Mouse (Mus musculus) midbrain, embryonic 11.5 days (tissue): ENCODE measurements around the gene Il3ra. TPM values are rescaled to one million over a fixed set of nuclear protein-coding genes. Genes with fewer than 3 reads are reported as not detected.

ENCODE experiments used
- ATAC-seq: fragments of 200-750 bp; cut with Nextera tagmentation; 2 replicates; pipeline ENCODE4 v1.8.0; 2017; ENCODE audit warnings: moderate TSS enrichment, moderate library complexity; ENCODE audit not compliant: low FRiP score
- DNase-seq: peaks from one replicate; pipeline ENCODE4 v3.0.0; 2015; ENCODE audit warnings: low spot score; ENCODE audit errors: missing footprints
- H3K27ac ChIP-seq: fragments of 300-500 bp; sonication (generic); 2 replicates; pipeline ENCODE4 v1.5.1; 2014; ENCODE audit warnings: low read depth, low read length
- H3K27me3 ChIP-seq: fragments of 300-500 bp; sonication (generic); 2 replicates; pipeline ENCODE4 v1.6.1; 2014; ENCODE audit warnings: mild to moderate bottlenecking, low read length, moderate library complexity, mixed read lengths; ENCODE audit not compliant: control insufficient read depth, insufficient read depth
- H3K36me3 ChIP-seq: fragments of 300-500 bp; sonication (generic); 2 replicates; pipeline ENCODE4 v1.6.1; 2014; ENCODE audit warnings: mild to moderate bottlenecking, low read length, moderate library complexity, mixed read lengths; ENCODE audit not compliant: control insufficient read depth, insufficient read depth
- H3K4me1 ChIP-seq: fragments of 300-500 bp; sonication (generic); 2 replicates; pipeline ENCODE4 v1.6.1; 2014; ENCODE audit warnings: low read length; ENCODE audit not compliant: control insufficient read depth, insufficient read depth
- H3K4me2 ChIP-seq: fragments of 300-500 bp; sonication (generic); 2 replicates; pipeline ENCODE4 v1.6.1; 2014; ENCODE audit warnings: mild to moderate bottlenecking, moderate library complexity
- H3K4me3 ChIP-seq: fragments of 300-500 bp; sonication (generic); 2 replicates; pipeline ENCODE4 v1.5.1; 2014; ENCODE audit warnings: low read depth, low read length
- H3K9ac ChIP-seq: fragments of 300-500 bp; sonication (generic); 2 replicates; pipeline ENCODE4 v1.6.1; 2014; ENCODE audit warnings: low read length
- H3K9me3 ChIP-seq: fragments of 300-500 bp; sonication (generic); 2 replicates; pipeline ENCODE4 v1.6.1; 2016; ENCODE audit warnings: low read length; ENCODE audit not compliant: control insufficient read depth
- WGBS: fragments of 180-500 bp; shearing (Covaris S2); extraction: QIAGEN DNeasy Blood & Tissue Kit; methylation state at CpG from one replicate; pipeline ENCODE4 v1.1.7; 2014; 5-methylcytosine and 5-hydroxymethylcytosine counted together
- polyA plus RNA-seq: library from polyadenylated mRNA; unstranded; fragments of >200 nt; fragmentation: Nextera tagmentation; extraction: Ambion mirVana; gene quantifications from 2 replicates; pipeline ENCODE4 v1.2.1, GENCODE M21; 2014

Il3ra gene
- polyA plus RNA-seq, 1 experiment from 2014 or later, result 2.7 TPM

DNA sequence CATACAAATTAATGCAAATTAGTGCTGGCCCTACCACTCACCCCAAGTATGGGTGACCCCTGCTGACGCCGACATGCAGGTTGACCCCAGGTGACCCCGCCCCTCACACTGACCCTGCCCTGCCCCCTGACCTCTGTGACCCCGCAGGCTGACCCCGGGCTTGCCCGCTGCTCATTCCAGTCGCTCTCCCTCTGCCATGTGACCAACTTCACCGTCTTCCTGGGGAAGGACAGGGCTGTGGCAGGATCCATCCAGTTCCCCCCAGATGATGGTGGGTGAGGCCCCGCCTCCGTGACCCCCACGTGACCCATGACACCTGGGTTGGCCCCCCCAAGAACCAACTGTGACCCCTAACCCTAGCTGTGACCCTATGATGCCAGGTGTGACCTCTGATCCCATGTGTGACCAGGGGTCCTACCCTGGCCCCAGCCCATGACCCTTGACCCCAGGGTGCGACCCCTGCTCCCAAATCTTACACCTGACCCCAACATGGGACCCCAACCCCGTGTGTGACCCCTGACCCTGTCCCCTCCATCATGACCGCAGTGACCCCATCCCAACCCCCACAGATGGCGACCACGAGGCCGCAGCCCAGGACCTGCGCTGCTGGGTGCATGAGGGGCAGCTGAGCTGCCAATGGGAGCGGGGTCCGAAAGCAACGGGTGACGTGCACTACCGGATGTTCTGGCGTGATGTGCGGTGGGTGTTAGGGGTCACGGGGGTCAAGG, 2.8 kb downstream of the Il3ra start:
- no peak overlapping the region for H3K9ac ChIP-seq
- no peak overlapping the region for H3K4me3 ChIP-seq
- WGBS, result 97% methylated on average over 26 of the region's 26 CpGs
- no peaks in the 10 kb centered on the region; the same call in 1 of the 2 replicates for H3K4me1 ChIP-seq
- no peak overlapping the region for H3K4me2 ChIP-seq
- no peak overlapping the region for H3K27ac ChIP-seq
- H3K36me3 ChIP-seq, result 0 out of 2 replicates have a peak, but pooled peaks cover 2% of the 10 kb centered on the region
- DNase-seq, result no peak
- no peaks in the 10 kb centered on the region for H3K27me3 ChIP-seq
- no peak for ATAC-seq
- peaks cover 60% of the 10 kb centered on the region for H3K9me3 ChIP-seq

DNA sequence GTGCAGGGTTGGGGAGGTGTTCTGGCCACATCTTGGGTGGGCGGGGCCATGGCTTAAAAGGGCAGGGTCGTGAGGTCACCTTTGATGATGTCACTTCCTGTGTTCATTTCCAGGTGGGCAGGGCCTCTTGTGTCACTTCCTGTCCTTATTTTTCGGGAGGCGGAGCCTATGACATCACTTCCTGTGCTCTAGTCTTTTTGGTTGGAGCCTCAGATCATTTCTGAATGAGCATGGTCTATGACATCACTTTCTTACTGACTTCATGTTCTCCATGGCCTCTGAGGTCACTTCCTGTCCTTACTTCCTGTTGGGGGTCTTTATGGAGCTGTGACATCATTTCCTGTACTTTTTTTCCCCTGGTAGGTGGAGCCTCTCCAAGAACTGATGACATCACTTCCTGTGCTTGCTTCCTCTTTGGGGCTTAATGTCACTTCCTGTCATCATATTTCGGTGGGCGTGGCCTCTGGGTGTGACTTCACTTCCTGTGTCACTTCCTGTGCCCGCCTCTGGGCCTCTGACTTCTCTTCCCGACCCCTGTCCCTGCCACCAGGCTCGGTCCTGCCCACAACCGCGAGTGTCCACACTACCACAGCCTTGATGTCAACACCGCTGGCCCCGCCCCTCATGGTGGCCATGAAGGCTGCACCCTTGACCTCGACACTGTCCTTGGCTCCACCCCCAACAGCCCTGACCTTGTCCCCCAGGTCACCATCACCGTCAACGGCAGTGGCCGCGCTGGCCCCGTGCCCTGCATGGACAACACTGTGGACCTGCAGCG, 3.6 kb downstream of the Il3ra start:
- 96% methylated on average over 20 of the region's 20 CpGs for WGBS

DNA sequence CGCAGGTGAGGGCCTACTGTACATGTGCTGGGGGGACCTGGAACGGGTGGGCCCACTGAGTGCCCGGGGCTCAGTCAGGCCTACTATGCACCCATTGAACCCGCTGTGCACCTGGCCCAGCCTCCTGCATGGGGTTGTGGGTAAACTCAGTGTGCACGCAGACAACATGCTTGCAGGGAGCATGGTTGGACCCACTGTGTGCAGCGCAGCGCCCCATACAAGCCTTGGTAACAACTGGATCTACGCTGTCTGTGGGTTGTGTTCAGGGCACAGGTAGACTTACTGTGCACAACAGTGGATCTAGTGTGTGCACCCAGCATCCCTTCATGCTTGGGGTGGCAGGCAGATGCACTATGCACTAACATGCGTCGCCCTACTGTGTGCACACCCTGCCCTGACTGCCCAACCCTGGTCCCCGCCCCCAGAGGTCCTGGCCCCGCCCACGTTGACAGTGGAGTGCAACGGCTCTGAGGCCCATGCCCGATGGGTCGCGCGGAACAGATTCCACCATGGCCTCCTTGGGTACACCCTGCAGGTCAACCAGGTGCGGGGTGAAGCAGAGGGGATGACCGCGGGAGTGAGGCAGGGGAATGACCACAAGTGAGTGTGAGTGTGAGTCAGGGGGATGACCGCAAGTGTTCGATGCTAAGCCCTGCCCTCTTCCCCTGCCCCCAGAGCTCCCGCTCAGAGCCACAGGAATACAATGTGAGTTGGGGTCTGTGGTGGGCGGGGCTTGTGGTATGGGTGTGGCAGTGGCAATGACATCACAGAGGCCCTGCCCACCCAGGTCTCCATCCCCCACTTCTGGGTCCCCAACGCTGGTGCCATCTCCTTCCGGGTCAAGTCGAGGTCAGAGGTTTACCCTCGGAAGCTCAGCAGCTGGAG, 4.4 kb downstream of the Il3ra start:
- H3K4me2 ChIP-seq, result no peak overlapping the region
- H3K27ac ChIP-seq, result no peak overlapping the region
- no peaks in the 10 kb centered on the region; the same call in 1 of the 2 replicates for H3K4me1 ChIP-seq
- H3K4me3 ChIP-seq, result no peak overlapping the region
- 94% methylated on average over 29 of the region's 29 CpGs for WGBS
- ATAC-seq, result no peak
- DNase-seq, result no peak
- H3K9me3 ChIP-seq, result peaks cover 69% of the 10 kb centered on the region
- 0 out of 2 replicates have a peak, but pooled peaks cover 2% of the 10 kb centered on the region for H3K36me3 ChIP-seq
- no peaks in the 10 kb centered on the region for H3K27me3 ChIP-seq
- no peak overlapping the region for H3K9ac ChIP-seq

More for the DNA sequence above, 3.6 kb downstream of the Il3ra start:
- peak; percentile 85 for DNase-seq
- Histone ChIP-seq H3K4me3 (no peak overlapping the region), H3K9me3 (peaks cover 65% of the 10 kb centered on the region), H3K9ac (no peak overlapping the region), H3K27ac (no peak overlapping the region), H3K36me3 (0 out of 2 replicates have a peak, but pooled peaks cover 2% of the 10 kb centered on the region), H3K27me3 (no peaks in the 10 kb centered on the region), H3K4me2 (no peak overlapping the region), H3K4me1 (no peaks in the 10 kb centered on the region; the same call in 1 of the 2 replicates)
- no peak for ATAC-seq

DNA sequence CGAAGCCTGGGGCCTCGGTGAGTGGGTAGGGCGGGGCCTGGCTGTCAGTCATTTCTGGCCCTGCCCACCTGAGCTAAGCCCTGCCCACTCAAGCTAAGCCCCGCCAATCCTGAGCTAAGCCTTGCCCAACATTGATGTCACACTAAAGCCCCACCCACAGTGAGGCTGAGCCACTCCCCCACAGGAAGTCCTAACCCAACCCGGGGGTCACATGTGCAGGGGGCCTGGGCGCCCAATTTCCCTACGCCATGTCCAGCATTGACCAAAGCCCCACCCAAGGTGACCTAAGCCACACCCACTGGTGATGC, 5.0 kb downstream of the Il3ra start:
- Histone ChIP-seq H3K36me3 (0 out of 2 replicates have a peak, but pooled peaks cover 2% of the 10 kb centered on the region), H3K9me3 (peaks cover 69% of the 10 kb centered on the region), H3K4me2 (no peak overlapping the region), H3K4me1 (no peaks in the 10 kb centered on the region; the same call in 1 of the 2 replicates), H3K27ac (no peak overlapping the region), H3K9ac (no peak overlapping the region), H3K4me3 (no peak overlapping the region), H3K27me3 (no peaks in the 10 kb centered on the region)
- DNase-seq, result no peak
- no peak for ATAC-seq
- over 99% methylated on average over 7 of the region's 7 CpGs for WGBS

DNA sequence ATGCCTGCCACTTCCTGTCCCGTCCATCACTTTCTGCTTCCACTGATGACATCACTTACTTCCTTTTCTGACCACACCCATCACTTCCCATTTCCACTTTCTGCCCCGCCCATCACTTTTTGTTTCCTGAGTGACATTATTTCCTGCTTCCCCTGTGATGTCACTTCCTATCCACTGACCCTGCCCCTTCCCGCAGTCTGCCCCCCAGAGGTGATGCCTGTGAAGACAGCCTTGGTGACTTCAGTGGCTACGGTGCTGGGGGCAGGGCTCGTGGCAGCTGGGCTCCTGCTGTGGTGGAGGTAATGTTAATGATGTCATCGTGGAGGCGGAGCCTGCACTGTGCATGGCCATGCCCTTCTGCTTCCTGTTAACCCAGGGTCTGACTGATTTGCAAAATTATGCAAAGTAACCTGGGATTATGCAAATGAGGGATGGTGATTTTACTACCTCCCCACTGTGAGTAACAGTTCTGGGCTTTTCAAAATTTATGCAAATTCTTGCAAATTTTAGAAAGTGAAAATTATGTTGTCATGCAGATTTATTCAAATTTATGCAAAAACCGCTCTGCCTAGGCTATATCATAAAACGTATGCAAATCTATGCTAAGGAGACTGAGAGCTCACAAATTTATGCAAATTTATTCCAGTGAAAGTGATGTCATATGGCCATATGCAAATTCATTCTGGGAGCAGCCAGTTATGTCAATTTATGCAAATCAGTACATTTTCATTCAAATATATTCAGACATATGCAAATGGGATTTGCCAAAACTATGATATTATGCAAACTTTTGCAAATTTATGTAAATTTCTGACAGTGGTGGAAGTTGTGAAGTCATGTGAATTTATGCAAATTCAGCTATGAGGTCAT, 5.9 kb downstream of the Il3ra start:
- Histone ChIP-seq H3K4me2 (no peak overlapping the region), H3K4me3 (no peak overlapping the region), H3K9me3 (peaks cover 68% of the 10 kb centered on the region), H3K36me3 (0 out of 2 replicates have a peak, but pooled peaks cover 2% of the 10 kb centered on the region), H3K4me1 (no peaks in the 10 kb centered on the region), H3K27me3 (no peaks in the 10 kb centered on the region), H3K27ac (no peak overlapping the region), H3K9ac (no peak overlapping the region)
- WGBS, result 91% methylated on average over 9 of the region's 9 CpGs
- peak; percentile 10; the same call in 1 of the 2 replicates for ATAC-seq
- DNase-seq, result peak; percentile 87

DNA sequence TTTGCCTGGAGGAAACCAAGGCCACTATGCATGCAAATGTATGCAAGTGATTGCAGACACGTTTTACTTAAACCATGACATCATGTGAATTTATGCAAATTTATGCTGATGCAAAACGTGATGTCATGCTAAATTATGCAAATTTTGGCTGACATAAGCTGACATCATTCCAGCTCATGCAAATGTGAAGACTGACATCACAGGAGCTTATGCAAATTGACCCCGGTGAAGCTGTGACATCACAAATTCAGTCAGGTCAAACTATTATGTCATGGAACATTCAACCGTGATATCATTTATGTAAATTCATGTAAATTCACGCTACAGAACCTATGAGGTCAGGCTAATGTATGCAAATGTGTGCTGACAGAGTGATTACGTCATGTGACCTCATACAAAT, 6.5 kb downstream of the Il3ra start:
- no peaks in the 10 kb centered on the region for H3K27me3 ChIP-seq
- no peaks in the 10 kb centered on the region for H3K4me1 ChIP-seq
- DNase-seq, result peak; percentile 94
- H3K9me3 ChIP-seq, result peaks cover 61% of the 10 kb centered on the region; the same call in 1 of the 2 replicates
- no peak overlapping the region for H3K4me3 ChIP-seq
- no peak overlapping the region for H3K9ac ChIP-seq
- no peak overlapping the region for H3K27ac ChIP-seq
- 0 out of 2 replicates have a peak, but pooled peaks cover 2% of the 10 kb centered on the region for H3K36me3 ChIP-seq
- WGBS, result 80% methylated on average over 6 of the region's 6 CpGs
- no peak for ATAC-seq
- H3K4me2 ChIP-seq, result no peak overlapping the region

DNA sequence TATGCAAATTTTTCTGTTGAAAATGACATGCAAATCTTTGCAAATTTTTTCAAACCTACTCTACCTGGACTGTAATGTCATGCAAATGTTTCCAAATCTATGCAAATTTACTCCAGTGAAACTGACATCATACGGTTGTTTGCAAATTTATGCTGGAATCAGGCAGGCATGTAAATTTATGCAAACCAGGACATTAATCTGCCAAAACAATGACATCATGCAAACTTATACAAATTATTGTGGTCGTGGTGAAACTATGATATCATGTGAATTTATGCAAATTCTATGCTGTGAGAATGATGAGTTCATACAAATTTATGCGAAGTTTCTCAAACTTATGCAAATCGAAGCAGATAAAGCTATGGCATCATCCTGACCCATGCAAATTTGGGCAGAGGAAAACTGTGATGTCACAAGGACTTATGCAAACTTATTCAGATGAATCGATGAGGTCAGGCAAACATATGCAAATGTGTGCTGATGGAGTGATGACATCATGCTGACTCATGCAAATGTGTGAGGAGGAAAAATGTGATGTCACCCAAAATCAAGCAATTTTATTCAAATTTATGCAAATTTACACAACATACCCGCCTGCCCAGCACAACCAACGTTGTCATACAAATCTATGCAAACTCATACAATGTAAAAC, 7.1 kb downstream of the Il3ra start:
- H3K27me3 ChIP-seq, result no peaks in the 10 kb centered on the region
- 0 out of 2 replicates have a peak, but pooled peaks cover 2% of the 10 kb centered on the region for H3K36me3 ChIP-seq
- no peak overlapping the region for H3K9ac ChIP-seq
- no peak overlapping the region for H3K4me2 ChIP-seq
- H3K4me1 ChIP-seq, result no peaks in the 10 kb centered on the region
- WGBS, result 94% methylated on average over 7 of the region's 7 CpGs
- no peak; the same call in 1 of the 2 replicates for ATAC-seq
- H3K4me3 ChIP-seq, result no peak overlapping the region
- H3K27ac ChIP-seq, result no peak overlapping the region
- DNase-seq, result peak; percentile 82
- H3K9me3 ChIP-seq, result peaks cover 55% of the 10 kb centered on the region; the same call in 1 of the 2 replicates
